Mouse (Mus musculus) intestine, postnatal 0 days (tissue): Measurements from ENCODE around the gene Ttc33. TPM values are rescaled to one million over a fixed set of nuclear protein-coding genes. Genes with fewer than 3 reads are reported as not detected.
A peak's percentile ranks its signal among the peaks of the same experiment; 100 is the strongest.
"Not testable (repeated sequence)": the region's sequence is repeated elsewhere in the genome, so short reads cannot be mapped to it uniquely, and the experiment has no call there.

Experiments
- ATAC-seq: fragments of 200-750 bp; cut with Nextera tagmentation; 2 replicates; pipeline ENCODE4 v1.8.0; 2017; ENCODE audit warnings: mild to moderate bottlenecking, moderate TSS enrichment, moderate library complexity
- H3K27ac ChIP-seq: fragments of 300-500 bp; sonication (generic); 2 replicates; pipeline ENCODE4 v1.5.1; 2014; ENCODE audit warnings: mild to moderate bottlenecking, low read depth, low read length, moderate library complexity
- H3K27me3 ChIP-seq: fragments of 300-500 bp; sonication (generic); replicated peaks from 2 replicates; pipeline ENCODE4 v1.6.1; 2014; ENCODE audit warnings: low read length, mixed read lengths; ENCODE audit not compliant: control insufficient read depth, insufficient read depth
- H3K36me3 ChIP-seq: fragments of 300-500 bp; sonication (generic); 2 replicates; pipeline ENCODE4 v1.6.1; 2014; ENCODE audit warnings: mild to moderate bottlenecking, moderate library complexity; ENCODE audit not compliant: control insufficient read depth, insufficient read depth
- H3K4me1 ChIP-seq: fragments of 300-500 bp; sonication (generic); replicated peaks from 2 replicates; pipeline ENCODE4 v1.6.1; 2014; ENCODE audit warnings: antibody characterized with exemption, low read length, mixed read lengths; ENCODE audit not compliant: control insufficient read depth, insufficient read depth
- H3K4me2 ChIP-seq: fragments of 300-500 bp; sonication (generic); replicated peaks from 2 replicates; pipeline ENCODE4 v1.6.1; 2014; ENCODE audit warnings: low read depth, mild to moderate bottlenecking, moderate library complexity
- H3K4me3 ChIP-seq: fragments of 300-500 bp; sonication (generic); 2 replicates; pipeline ENCODE4 v1.5.1; 2014; ENCODE audit warnings: low read depth, low read length
- H3K9ac ChIP-seq: fragments of 300-500 bp; sonication (generic); 2 replicates; pipeline ENCODE4 v1.6.1; 2014; ENCODE audit warnings: mild to moderate bottlenecking, low read depth, low read length
- H3K9me3 ChIP-seq: fragments of 300-500 bp; sonication (generic); 2 replicates; pipeline ENCODE4 v1.6.1; 2016; ENCODE audit warnings: mixed run types; ENCODE audit not compliant: control insufficient read depth
- CTCF ChIP-seq: sonication (generic); IDR thresholded peaks from 2 replicates; pipeline ENCODE4 v1.5.1; 2016; ENCODE audit warnings: low read depth, mild to moderate bottlenecking, control low read depth, antibody characterized with exemption, moderate library complexity
- WGBS: fragments of 180-500 bp; shearing (Covaris S2); extraction: QIAGEN DNeasy Blood & Tissue Kit; methylation state at CpG from one replicate; pipeline ENCODE4 v1.1.7; 2014; 5-methylcytosine and 5-hydroxymethylcytosine counted together
- polyA plus RNA-seq: library from polyadenylated mRNA; unstranded; fragments of >200 nt; fragmentation: Nextera tagmentation; extraction: Ambion mirVana; gene quantifications from 2 replicates; pipeline ENCODE4 v1.2.1, GENCODE M21; 2015

The Ttc33 gene
- polyA plus RNA-seq, 1 experiment from 2014 or later = 26.0 TPM

- Histone ChIP-seq H3K4me3 (no peak overlapping the region), H3K36me3 (peaks cover 11% of the 10 kb centered on the region; the same call in 1 of the 2 replicates), H3K4me2 (peak overlapping the region; percentile 10; the same call in 1 of the 2 replicates), H3K9ac (no peak overlapping the region), H3K4me1 (peaks cover 5% of the 10 kb centered on the region; the same call in 1 of the 2 replicates), H3K9me3 (no peaks in the 10 kb centered on the region), H3K27ac (no peak overlapping the region), H3K27me3 (no peaks in the 10 kb centered on the region)
- TF ChIP-seq CTCF = no peak
- WGBS = 41% methylated on average over 6 of the region's 6 CpGs
- peak; percentile 64 for ATAC-seq
These were observed 35.2 kb downstream of the Ttc33 start for GRCm38 (mm10) chr15:5220491-5220890.

- not testable (repeated sequence) for H3K27ac ChIP-seq, ATAC-seq, H3K4me3 ChIP-seq, H3K27me3 ChIP-seq, H3K9me3 ChIP-seq, H3K4me1 ChIP-seq, H3K9ac ChIP-seq, H3K4me2 ChIP-seq
- WGBS = 82% methylated on average over 10 of the region's 10 CpGs
- peaks cover 19% of the 10 kb centered on the region for H3K36me3 ChIP-seq
These were observed 45.4 kb downstream of the Ttc33 start for GRCm38 (mm10) chr15:5230746-5231145.

- no peak for TF ChIP-seq CTCF
- no peak for ATAC-seq
- WGBS = 86% methylated on average over 16 of the region's 16 CpGs
- Histone ChIP-seq H3K27ac (no peak overlapping the region), H3K27me3 (no peaks in the 10 kb centered on the region), H3K4me3 (no peak overlapping the region), H3K4me1 (no peaks in the 10 kb centered on the region; the same call in 1 of the 2 replicates), H3K36me3 (peaks cover 23% of the 10 kb centered on the region), H3K9ac (no peak overlapping the region), H3K9me3 (no peaks in the 10 kb centered on the region), H3K4me2 (no peak overlapping the region)
These were observed 49.3 kb downstream of the Ttc33 start for GRCm38 (mm10) chr15:5234659-5235058.

- WGBS = 36% methylated on average over 8 of the region's 8 CpGs
- peak; percentile 57; the same call in 1 of the 2 replicates for ATAC-seq
- Histone ChIP-seq H3K9me3 (no peaks in the 10 kb centered on the region), H3K27ac (no peak overlapping the region), H3K36me3 (peaks cover 23% of the 10 kb centered on the region), H3K4me2 (0 out of 2 replicates have a peak overlapping the region, but pooled peaks have one; percentile 3), H3K9ac (no peak overlapping the region), H3K4me3 (no peak overlapping the region), H3K27me3 (no peaks in the 10 kb centered on the region), H3K4me1 (peaks cover under 1% of the 10 kb centered on the region)
- no peak for TF ChIP-seq CTCF
These were observed 50.2 kb downstream of the Ttc33 start for GRCm38 (mm10) chr15:5235527-5235926.

- peak; percentile 50; the same call in 1 of the 2 replicates for ATAC-seq
- Histone ChIP-seq H3K4me1 (peaks cover 3% of the 10 kb centered on the region), H3K27ac (no peak overlapping the region), H3K9me3 (no peaks in the 10 kb centered on the region), H3K4me3 (no peak overlapping the region), H3K36me3 (peaks cover 23% of the 10 kb centered on the region), H3K27me3 (no peaks in the 10 kb centered on the region), H3K9ac (no peak overlapping the region), H3K4me2 (no peak overlapping the region)
- whole genome bisulfite sequencing = 14% methylated on average over 6 of the region's 6 CpGs
- TF ChIP-seq CTCF = peak; percentile 98
These were observed 51.2 kb downstream of the Ttc33 start for GRCm38 (mm10) chr15:5236538-5236937.

GRCm38 (mm10) chr15:5237012-5237660, 51.8 kb downstream of the Ttc33 start:
- Histone ChIP-seq H3K4me1 (peaks cover 3% of the 10 kb centered on the region), H3K36me3 (peaks cover 23% of the 10 kb centered on the region), H3K27me3 (no peaks in the 10 kb centered on the region), H3K4me3 (no peak overlapping the region), H3K9me3 (no peaks in the 10 kb centered on the region), H3K9ac (no peak overlapping the region), H3K27ac (no peak overlapping the region), H3K4me2 (0 out of 2 replicates have a peak overlapping the region, but pooled peaks have one; percentile 14)
- TF ChIP-seq CTCF = no peak
- 57% methylated on average over 7 of the region's 7 CpGs for WGBS
- ATAC-seq = no peak
